Mouse (Mus musculus) intestine, embryonic 16.5 days (tissue): ENCODE data around the gene Dct. TPM values are rescaled to one million over a fixed set of nuclear protein-coding genes. Genes with fewer than 3 reads are reported as not detected.

Experiments
- ATAC-seq: fragments of 200-750 bp; cut with Nextera tagmentation; 2 replicates; pipeline ENCODE4 v1.8.0; 2017; ENCODE audit warnings: moderate TSS enrichment, moderate library complexity
- H3K27ac ChIP-seq: fragments of 300-500 bp; sonication (generic); 2 replicates; pipeline ENCODE4 v1.5.1; 2014; ENCODE audit warnings: mild to moderate bottlenecking, low read length
- H3K27me3 ChIP-seq: fragments of 300-500 bp; sonication (generic); replicated peaks from 2 replicates; pipeline ENCODE4 v1.6.1; 2014; ENCODE audit warnings: low read length, control low read depth, mixed read lengths; ENCODE audit not compliant: control insufficient read depth, insufficient read depth
- H3K36me3 ChIP-seq: fragments of 300-500 bp; sonication (generic); 2 replicates; pipeline ENCODE4 v1.6.1; 2014; ENCODE audit warnings: low read length, control low read depth; ENCODE audit not compliant: control insufficient read depth, insufficient read depth
- H3K4me1 ChIP-seq: fragments of 300-500 bp; sonication (generic); 2 replicates; pipeline ENCODE4 v1.6.1; 2014; ENCODE audit warnings: low read length, control low read depth, mixed read lengths; ENCODE audit not compliant: control insufficient read depth, insufficient read depth
- H3K4me2 ChIP-seq: fragments of 300-500 bp; sonication (generic); 2 replicates; pipeline ENCODE4 v1.6.1; 2014; ENCODE audit warnings: low read depth, low read length, control low read depth
- H3K4me3 ChIP-seq: fragments of 300-500 bp; sonication (generic); 2 replicates; pipeline ENCODE4 v1.5.1; 2014; ENCODE audit warnings: mild to moderate bottlenecking, low read length
- H3K9ac ChIP-seq: fragments of 300-500 bp; sonication (generic); 2 replicates; pipeline ENCODE4 v1.6.1; 2014; ENCODE audit warnings: low read depth, low read length
- H3K9me3 ChIP-seq: fragments of 300-500 bp; sonication (generic); 2 replicates; pipeline ENCODE4 v1.6.1; 2016; ENCODE audit warnings: low read length, control low read depth; ENCODE audit not compliant: control insufficient read depth
- WGBS: fragments of 180-500 bp; shearing (Covaris S2); extraction: QIAGEN DNeasy Blood & Tissue Kit; methylation state at CpG from one replicate; pipeline ENCODE4 v1.1.7; 2014; 5-methylcytosine and 5-hydroxymethylcytosine counted together
- polyA plus RNA-seq: library from polyadenylated mRNA; unstranded; fragments of >200 nt; fragmentation: Nextera tagmentation; extraction: Ambion mirVana; gene quantifications from 2 replicates; pipeline ENCODE4 v1.2.1, GENCODE M21; 2015

Dct gene
- polyA plus RNA-seq, 1 experiment from 2014 or later = 1.8 TPM

GRCm38 (mm10) chr14:118013237-118013636 is 38.8 kb downstream of the Dct start:
- no peaks in the 10 kb centered on the region for H3K27me3 ChIP-seq
- H3K4me2 ChIP-seq = no peak overlapping the region
- no peak overlapping the region for H3K4me3 ChIP-seq
- no peaks in the 10 kb centered on the region for H3K36me3 ChIP-seq
- H3K4me1 ChIP-seq = no peaks in the 10 kb centered on the region
- ATAC-seq = no peak
- no peaks in the 10 kb centered on the region for H3K9me3 ChIP-seq
- H3K9ac ChIP-seq = no peak overlapping the region
- H3K27ac ChIP-seq = no peak overlapping the region
- WGBS = 85% methylated on average over 8 of the region's 8 CpGs

GRCm38 (mm10) chr14:118009541-118009940 is 42.5 kb downstream of the Dct start:
- 70% methylated on average over 9 of the region's 9 CpGs for WGBS
- no peak overlapping the region for H3K4me2 ChIP-seq
- H3K27me3 ChIP-seq = no peaks in the 10 kb centered on the region
- no peaks in the 10 kb centered on the region for H3K4me1 ChIP-seq
- no peak for ATAC-seq
- H3K27ac ChIP-seq = no peak overlapping the region
- no peak overlapping the region for H3K9ac ChIP-seq
- no peak overlapping the region for H3K4me3 ChIP-seq
- no peaks in the 10 kb centered on the region for H3K9me3 ChIP-seq
- no peaks in the 10 kb centered on the region for H3K36me3 ChIP-seq

- H3K9me3 ChIP-seq = no peaks in the 10 kb centered on the region
- H3K27ac ChIP-seq = no peak overlapping the region
- H3K36me3 ChIP-seq = no peaks in the 10 kb centered on the region
- H3K4me1 ChIP-seq = peaks cover 11% of the 10 kb centered on the region; the same call in 1 of the 2 replicates
- H3K9ac ChIP-seq = no peak overlapping the region
- 17% methylated on average over 5 of the region's 5 CpGs for WGBS
- ATAC-seq = no peak
- H3K27me3 ChIP-seq = no peaks in the 10 kb centered on the region
- no peak overlapping the region for H3K4me2 ChIP-seq
- H3K4me3 ChIP-seq = no peak overlapping the region
Observed at GRCm38 (mm10) chr14:118005697-118006096, 46.3 kb downstream of the Dct start.

- H3K9me3 ChIP-seq = no peaks in the 10 kb centered on the region
- H3K4me1 ChIP-seq = peaks cover 16% of the 10 kb centered on the region
- no peaks in the 10 kb centered on the region for H3K27me3 ChIP-seq
- H3K4me2 ChIP-seq = no peak overlapping the region
- no peak overlapping the region for H3K4me3 ChIP-seq
- H3K9ac ChIP-seq = no peak overlapping the region
- H3K27ac ChIP-seq = no peak overlapping the region
- no peak for ATAC-seq
- WGBS = 86% methylated on average over 10 of the region's 10 CpGs
- H3K36me3 ChIP-seq = no peaks in the 10 kb centered on the region
Observed at GRCm38 (mm10) chr14:118004434-118004833, 47.6 kb downstream of the Dct start.

- no peak for ATAC-seq
- H3K9me3 ChIP-seq = no peaks in the 10 kb centered on the region
- no peaks in the 10 kb centered on the region for H3K36me3 ChIP-seq
- H3K4me2 ChIP-seq = no peak overlapping the region
- H3K27ac ChIP-seq = no peak overlapping the region
- no peaks in the 10 kb centered on the region for H3K4me1 ChIP-seq
- H3K27me3 ChIP-seq = no peaks in the 10 kb centered on the region
- no peak overlapping the region for H3K4me3 ChIP-seq
- WGBS = 85% methylated on average over 6 of the region's 6 CpGs
- no peak overlapping the region for H3K9ac ChIP-seq
Observed at GRCm38 (mm10) chr14:117993845-117994244, 58.2 kb downstream of the Dct start.

GRCm38 (mm10) chr14:117992600-117993256 is 59.3 kb downstream of the Dct start:
- peak; percentile 83 for ATAC-seq
- Histone ChIP-seq H3K9ac (no peak overlapping the region), H3K36me3 (no peaks in the 10 kb centered on the region), H3K27ac (no peak overlapping the region), H3K4me1 (no peaks in the 10 kb centered on the region), H3K27me3 (no peaks in the 10 kb centered on the region), H3K9me3 (no peaks in the 10 kb centered on the region), H3K4me2 (no peak overlapping the region), H3K4me3 (no peak overlapping the region)
- WGBS = 60% methylated on average over 8 of the region's 8 CpGs

GRCm38 (mm10) chr14:117990203-117990602 is 61.8 kb downstream of the Dct start:
- no peak overlapping the region for H3K4me2 ChIP-seq
- ATAC-seq = no peak
- H3K27me3 ChIP-seq = no peaks in the 10 kb centered on the region
- WGBS = 73% methylated on average over 8 of the region's 8 CpGs
- no peak overlapping the region for H3K27ac ChIP-seq
- H3K9me3 ChIP-seq = no peaks in the 10 kb centered on the region
- H3K4me1 ChIP-seq = no peaks in the 10 kb centered on the region
- no peaks in the 10 kb centered on the region for H3K36me3 ChIP-seq
- no peak overlapping the region for H3K4me3 ChIP-seq
- no peak overlapping the region for H3K9ac ChIP-seq

- Histone ChIP-seq H3K27ac (no peak overlapping the region), H3K9ac (no peak overlapping the region), H3K4me1 (no peaks in the 10 kb centered on the region), H3K36me3 (no peaks in the 10 kb centered on the region), H3K9me3 (no peaks in the 10 kb centered on the region), H3K27me3 (no peaks in the 10 kb centered on the region), H3K4me2 (no peak overlapping the region), H3K4me3 (no peak overlapping the region)
- 86% methylated on average over 10 of the region's 10 CpGs for WGBS
- ATAC-seq = no peak
Observed at GRCm38 (mm10) chr14:117988444-117988843, 63.6 kb downstream of the Dct start.

GRCm38 (mm10) chr14:117981532-117981931 is 70.5 kb downstream of the Dct start:
- 93% methylated on average over 10 of the region's 10 CpGs for WGBS

GRCm38 (mm10) chr14:117972576-117972975 is 79.5 kb downstream of the Dct start:
- Histone ChIP-seq H3K4me3 (no peak overlapping the region), H3K9me3 (no peaks in the 10 kb centered on the region), H3K27me3 (no peaks in the 10 kb centered on the region), H3K27ac (no peak overlapping the region), H3K4me2 (no peak overlapping the region), H3K36me3 (no peaks in the 10 kb centered on the region), H3K9ac (no peak overlapping the region), H3K4me1 (no peaks in the 10 kb centered on the region)
- ATAC-seq = no peak
- 92% methylated on average over 5 of the region's 5 CpGs for WGBS

More at GRCm38 (mm10) chr14:117981532-117981931, 70.5 kb downstream of the Dct start:
- no peak for ATAC-seq
- no peak overlapping the region for H3K27ac ChIP-seq
- no peaks in the 10 kb centered on the region for H3K9me3 ChIP-seq
- H3K27me3 ChIP-seq = no peaks in the 10 kb centered on the region
- no peak overlapping the region for H3K4me3 ChIP-seq
- no peak overlapping the region for H3K4me2 ChIP-seq
- H3K4me1 ChIP-seq = no peaks in the 10 kb centered on the region
- H3K9ac ChIP-seq = no peak overlapping the region
- no peaks in the 10 kb centered on the region for H3K36me3 ChIP-seq
